8 mouse cellular contexts compared by ENCODE assay signal in genomic region chr9:123365942-123366707, GRCm38 (mm10). TPM values are rescaled to one million over a fixed set of nuclear protein-coding genes. Genes with fewer than 3 reads are reported as not detected.
DNase-seq lines count a peak whose midpoint lies in the region; ATAC-seq and TF ChIP-seq lines count a peak whose summit lies in the region.

No protein-coding gene starts in this region.

- TF ChIP-seq CTCF in left cerebral cortex, adult 2 months (IDR thresholded peaks at IDR 0.05), result no peak; the same call in 1 of the 2 replicates

- no peaks in the 10 kb centered on the region for H3K27me3 ChIP-seq in megakaryocyte, embryonic 14.5 days (replicated peaks)

- no peak for DNase-seq in left cerebral cortex, adult 2 months (ENCODE audit: extremely low spot score in 1 of 2, low spot score in 2 of 2)
- DNase-seq in left cerebral cortex, postnatal 10 days (ENCODE audit: extremely low spot score in 1 of 2, low spot score in 2 of 2), result no peak
- peak; percentile 16 for DNase-seq in c-Kit-positive CD71-positive TER-119-negative erythroid progenitor cells, embryonic 14.5 days (ENCODE audit: low read depth)
- no peak for DNase-seq in adipocyte (ENCODE audit: low spot score)
- DNase-seq in kidney, adult 18-20 months, result no peak

- intact Hi-C loops in left cerebral cortex, adult 2 months (cut with DNase I), result loop anchor here (5.0 kb wide), 2 partner anchors 109 to 209 kb away; no protein-coding TSS in a partner anchor
- intact Hi-C loops in left cerebral cortex, postnatal 10 days (cut with DNase I), result loop anchor here (5.0 kb wide), 1 partner anchor 104 kb away; the partner anchor contains the start of gene Tmem158

- peak overlapping the region; percentile 78 for H3K4me3 ChIP-seq in left cerebral cortex, adult 2 months
- peak overlapping the region; percentile 94 for H3K4me3 ChIP-seq in megakaryocyte, embryonic 14.5 days (replicated peaks)

- H3K4me1 ChIP-seq in megakaryocyte, embryonic 14.5 days, result peaks cover 62% of the 10 kb centered on the region

- ATAC-seq in granulocyte monocyte progenitor cell, adult 5-6 weeks (replicated peaks; ENCODE audit: poor library complexity, severe bottlenecking), result peak; percentile 23; the same call in 1 of the 2 replicates
- no peak for ATAC-seq in frontal cortex, adult (ENCODE audit: low TSS enrichment)

- no peaks in the 10 kb centered on the region for H3K9me3 ChIP-seq in megakaryocyte, embryonic 14.5 days

- peaks cover 12% of the 10 kb centered on the region for H3K36me3 ChIP-seq in megakaryocyte, embryonic 14.5 days (replicated peaks; ENCODE audit: low read length)

- peak overlapping the region; percentile 62 for H3K27ac ChIP-seq in left cerebral cortex, adult 2 months

RNA-seq across cellular contexts. Expression of gene Lars2, which starts 0.6 kb away (rescaled TPM):
- 10 to 100 TPM; 29.6 to 56.2 TPM for total RNA-seq in left cerebral cortex, adult 2 months (2021)
- 10 to 100 TPM; 28.5 to 37.5 TPM for total RNA-seq in left cerebral cortex, postnatal 10 days (2021)
- total RNA-seq in granulocyte monocyte progenitor cell, adult 5-6 weeks (2014; fragmentation: Nextera tagmentation), result 9,988 and 24,943 TPM in 2 replicates
- 32.5 and 33.6 TPM in 2 replicates for total RNA-seq in granulocyte monocyte progenitor cell, adult 5-6 weeks (2017)
- polyA plus RNA-seq in megakaryocyte, embryonic 14.5 days (2012; ENCODE audit: insufficient read depth, low replicate concordance), result 5.2 and 25.0 TPM in 2 replicates
